ENCODE assay signal across 8 mouse cellular contexts in genomic region chr2:30795271-30795888, GRCm38 (mm10). TPM values are rescaled to one million over a fixed set of nuclear protein-coding genes. Genes with fewer than 3 reads are reported as not detected.
A peak's percentile ranks its signal among the peaks of the same experiment; 100 is the strongest.
DNase-seq lines count a peak whose midpoint lies in the region; ATAC-seq lines count a peak whose summit lies in the region.

No protein-coding gene starts in this region.

- ATAC-seq in heart, embryonic 11.5 days (replicated peaks; ENCODE audit: insufficient number of reproducible peaks, low FRiP score, low TSS enrichment), result no peak
- ATAC-seq in hindbrain, embryonic 11.5 days (ENCODE audit: low FRiP score), result no peak

- H3K36me3 ChIP-seq in heart, embryonic 11.5 days (ENCODE audit: control insufficient read depth, insufficient read depth, low read length), result no peaks in the 10 kb centered on the region
- H3K36me3 ChIP-seq in hindbrain, embryonic 11.5 days (ENCODE audit: control insufficient read depth, insufficient read depth, low read length), result no peaks in the 10 kb centered on the region
- no peaks in the 10 kb centered on the region for H3K36me3 ChIP-seq in macrophage (ENCODE audit: inconsistent target)

- peak overlapping the region; percentile 37; the same call in 1 of the 2 replicates for H3K4me3 ChIP-seq in heart, embryonic 11.5 days (ENCODE audit: low read depth, low read length)
- H3K4me3 ChIP-seq in hindbrain, embryonic 11.5 days (ENCODE audit: low read depth, low read length), result no peak overlapping the region
- H3K4me3 ChIP-seq in macrophage (ENCODE audit: inconsistent target), result peak overlapping the region; percentile 9; the same call in 1 of the 2 replicates

- intact Hi-C loops in heart, postnatal 14 days (cut with DNase I), result loop anchor here (2.0 to 5.0 kb wide), 3 partner anchors 132 to 355 kb away; partner anchors contain the start of gene Ptges
- intact Hi-C loops in left cerebral cortex, postnatal 36 days (cut with DNase I), result loop anchor here (2.0 to 10.0 kb wide), 3 partner anchors 139 to 355 kb away; no protein-coding TSS in a partner anchor

- H3K27ac ChIP-seq in heart, embryonic 11.5 days (ENCODE audit: low read depth, low read length), result no peak overlapping the region
- peak overlapping the region; percentile 6; the same call in 1 of the 2 replicates for H3K27ac ChIP-seq in hindbrain, embryonic 11.5 days (ENCODE audit: low read depth, low read length)
- H3K27ac ChIP-seq in macrophage, result no peak overlapping the region

- no peak for DNase-seq in heart, postnatal 14 days
- DNase-seq in Muller cell, postnatal 12 days (ENCODE audit: inconsistent ontology term), result peak; percentile 9
- DNase-seq in hindbrain, embryonic 11.5 days (ENCODE audit: low spot score), result no peak
- no peak for DNase-seq in left cerebral cortex, postnatal 36 days (ENCODE audit: low spot score in 2 of 2)
- DNase-seq in layer of hippocampus, adult 8-10 months (ENCODE audit: low spot score in 2 of 2), result no peak
- no peak for DNase-seq in adrenal gland, postnatal 14 days

- 69% methylated on average over 7 of the region's 7 CpGs for WGBS in heart, embryonic 11.5 days (ENCODE audit: insufficient replicate concordance)
- WGBS in hindbrain, embryonic 11.5 days, result 71% methylated on average over 7 of the region's 7 CpGs
- WGBS in macrophage (ENCODE audit: missing documents), result 80% methylated on average over 7 of the region's 7 CpGs

- peak overlapping the region; percentile 67 for H3K4me2 ChIP-seq in heart, embryonic 11.5 days
- H3K4me2 ChIP-seq in hindbrain, embryonic 11.5 days (replicated peaks; ENCODE audit: low read depth, low read length), result peak overlapping the region; percentile 57; the same call in 1 of the 2 replicates

- peaks cover 26% of the 10 kb centered on the region for H3K27me3 ChIP-seq in heart, embryonic 11.5 days (ENCODE audit: control insufficient read depth, insufficient read depth, low read length)
- peaks cover 5% of the 10 kb centered on the region for H3K27me3 ChIP-seq in hindbrain, embryonic 11.5 days (ENCODE audit: control insufficient read depth, insufficient read depth, low read length)

- no peaks in the 10 kb centered on the region for H3K9me3 ChIP-seq in heart, embryonic 11.5 days (replicated peaks; ENCODE audit: control insufficient read depth, low read length)
- H3K9me3 ChIP-seq in hindbrain, embryonic 11.5 days (ENCODE audit: control insufficient read depth, low read length), result no peaks in the 10 kb centered on the region

- H3K4me1 ChIP-seq in heart, embryonic 11.5 days (ENCODE audit: control insufficient read depth, insufficient read depth, low read length), result peaks cover 17% of the 10 kb centered on the region
- peaks cover 15% of the 10 kb centered on the region for H3K4me1 ChIP-seq in hindbrain, embryonic 11.5 days (replicated peaks; ENCODE audit: control insufficient read depth, insufficient read depth, low read length)

- H3K79me2 ChIP-seq in macrophage (ENCODE audit: inconsistent target), result no peaks in the 10 kb centered on the region

- H3K9ac ChIP-seq in heart, embryonic 11.5 days (ENCODE audit: low read depth, low read length), result 0 out of 2 replicates have a peak overlapping the region, but pooled peaks have one; percentile 56
- H3K9ac ChIP-seq in hindbrain, embryonic 11.5 days (ENCODE audit: low read depth, low read length), result no peak overlapping the region

RNA-seq across cellular contexts. Expression of gene 1700001O22Rik, which starts 8.1 kb away (rescaled TPM):
- polyA plus RNA-seq in heart, embryonic 11.5 days (2014; fragmentation: Nextera tagmentation; extraction: Ambion mirVana), result 1.2 and 1.6 TPM in 2 replicates
- total RNA-seq in heart, postnatal 14 days (2021), result 1 to 10 TPM in 1 of 2 experiments, under 1 TPM in 1; 0.57 to 1.0 TPM
- polyA plus RNA-seq in hindbrain, embryonic 11.5 days (2014; fragmentation: Nextera tagmentation; extraction: Ambion mirVana), result 2.7 and 4.0 TPM in 2 replicates
- not detected for total RNA-seq in macrophage (2018; cell fraction: chromatin; rRNA removed)
- total RNA-seq in macrophage (2018; cell fraction: cytosol; rRNA removed), result under 1 TPM in 1 of 26 experiments, not detected in 25; 0.18 TPM
- total RNA-seq in macrophage (2018; cell fraction: nucleus; rRNA removed), result not detected
- polyA plus RNA-seq in macrophage (2018), result not detected in 3 replicates
- total RNA-seq in left cerebral cortex, postnatal 36 days (2021), result 1 to 10 TPM; 6.7 to 8.5 TPM
- 10 to 100 TPM in 1 of 4 experiments, 1 to 10 TPM in 3; 6.1 to 12.4 (median 7.1) TPM for total RNA-seq in layer of hippocampus, adult 8-10 months (2022)
- 0.98 and 2.0 TPM in 2 replicates for total RNA-seq in adrenal gland, postnatal 14 days (2021)

RNA-seq across cellular contexts. Expression of gene Ntmt1, which starts 12.2 kb away (rescaled TPM):
- 82.6 and 87.5 TPM in 2 replicates for polyA plus RNA-seq in heart, embryonic 11.5 days (2014; fragmentation: Nextera tagmentation; extraction: Ambion mirVana)
- total RNA-seq in heart, postnatal 14 days (2021), result 10 to 100 TPM; 30.0 to 34.5 TPM
- polyA plus RNA-seq in hindbrain, embryonic 11.5 days (2014; fragmentation: Nextera tagmentation; extraction: Ambion mirVana), result 108 and 110 TPM in 2 replicates
- 10 to 100 TPM in 22 of 26 experiments, 1 to 10 TPM in 4; 6.2 to 26.4 (median 14.0) TPM for total RNA-seq in macrophage (2018; cell fraction: chromatin; rRNA removed)
- 10 to 100 TPM in 10 of 26 experiments, 1 to 10 TPM in 16; 6.2 to 13.3 (median 9.8) TPM for total RNA-seq in macrophage (2018; cell fraction: cytosol; rRNA removed)
- total RNA-seq in macrophage (2018; cell fraction: nucleus; rRNA removed), result 10 to 100 TPM in 14 of 26 experiments, 1 to 10 TPM in 12; 4.6 to 20.5 (median 10.0) TPM
- polyA plus RNA-seq in macrophage (2018), result 3.4 to 13.7 TPM (median 9.8 TPM) in 3 replicates
- total RNA-seq in left cerebral cortex, postnatal 36 days (2021), result 10 to 100 TPM; 35.4 to 36.3 TPM
- 10 to 100 TPM; 29.6 to 33.4 (median 32.3) TPM for total RNA-seq in layer of hippocampus, adult 8-10 months (2022)
- 32.3 and 37.7 TPM in 2 replicates for total RNA-seq in adrenal gland, postnatal 14 days (2021)

RNA-seq across cellular contexts. Expression of gene Asb6, which starts 34.8 kb away (rescaled TPM):
- 20.2 and 22.8 TPM in 2 replicates for polyA plus RNA-seq in heart, embryonic 11.5 days (2014; fragmentation: Nextera tagmentation; extraction: Ambion mirVana)
- total RNA-seq in heart, postnatal 14 days (2021), result 1 to 10 TPM; 7.9 to 9.0 TPM
- 26.0 and 28.5 TPM in 2 replicates for polyA plus RNA-seq in hindbrain, embryonic 11.5 days (2014; fragmentation: Nextera tagmentation; extraction: Ambion mirVana)
- total RNA-seq in macrophage (2018; cell fraction: chromatin; rRNA removed), result 10 to 100 TPM; 13.9 to 87.4 (median 52.4) TPM
- 10 to 100 TPM; 13.1 to 25.6 (median 20.4) TPM for total RNA-seq in macrophage (2018; cell fraction: cytosol; rRNA removed)
- 10 to 100 TPM; 18.0 to 66.2 (median 37.5) TPM for total RNA-seq in macrophage (2018; cell fraction: nucleus; rRNA removed)
- polyA plus RNA-seq in macrophage (2018), result 20.4 to 25.2 TPM (median 23.8 TPM) in 3 replicates
- total RNA-seq in left cerebral cortex, postnatal 36 days (2021), result 10 to 100 TPM; 36.1 to 39.8 TPM
- total RNA-seq in layer of hippocampus, adult 8-10 months (2022), result 10 to 100 TPM; 35.2 to 39.2 (median 37.5) TPM
- total RNA-seq in adrenal gland, postnatal 14 days (2021), result 22.3 and 25.8 TPM in 2 replicates

RNA-seq across cellular contexts. Expression of gene Prrx2, which starts 39.4 kb away (rescaled TPM):
- 55.8 and 63.2 TPM in 2 replicates for polyA plus RNA-seq in heart, embryonic 11.5 days (2014; fragmentation: Nextera tagmentation; extraction: Ambion mirVana)
- 1 to 10 TPM in 1 of 2 experiments, under 1 TPM in 1; 0.80 to 1.2 TPM for total RNA-seq in heart, postnatal 14 days (2021)
- polyA plus RNA-seq in hindbrain, embryonic 11.5 days (2014; fragmentation: Nextera tagmentation; extraction: Ambion mirVana), result 36.7 and 39.7 TPM in 2 replicates
- 10 to 100 TPM in 1 of 26 experiments, not detected in 25; 10.7 TPM for total RNA-seq in macrophage (2018; cell fraction: chromatin; rRNA removed)
- total RNA-seq in macrophage (2018; cell fraction: cytosol; rRNA removed), result not detected
- 1 to 10 TPM in 1 of 26 experiments, not detected in 25; 1.7 TPM for total RNA-seq in macrophage (2018; cell fraction: nucleus; rRNA removed)
- polyA plus RNA-seq in macrophage (2018), result not detected in 3 replicates
- total RNA-seq in left cerebral cortex, postnatal 36 days (2021), result 1 to 10 TPM; 1.0 to 2.8 TPM
- total RNA-seq in layer of hippocampus, adult 8-10 months (2022), result 1 to 10 TPM in 3 of 4 experiments, under 1 TPM in 1; 0.94 to 3.9 (median 1.9) TPM
- total RNA-seq in adrenal gland, postnatal 14 days (2021), result 1.6 and 2.4 TPM in 2 replicates
